Mouse (Mus musculus): Measurements from ENCODE around the gene Syna.

- TF ChIP-seq EP300 (IDR thresholded peaks at IDR 0.05; ENCODE audit: insufficient read depth, low read depth, low read length), result no peak
- no peak for TF ChIP-seq POLR2A (IDR thresholded peaks at IDR 0.05; ENCODE audit: insufficient read depth, low read length)
Measured at GRCm38 (mm10) chr5:134521131-134521530, 38.8 kb downstream of the Syna start.

All from ES-Bruce4 (cell line).